Mouse (Mus musculus) frontal cortex, postnatal 10 days (tissue): ENCODE measurements around the gene Eml1.

Experiments
- DNase-seq, 2 experiments: peaks; one replicate each; pipeline ENCODE4 v3.0.0; 2022; ENCODE audit warnings: low spot score in 2 of 2, mixed read lengths in 1 of 2

The Eml1 gene

GRCm38 (mm10) chr12:108547251-108547875, 176.6 kb downstream of the Eml1 start:
- peak in 1 of 2 experiments; percentile 3 for DNase-seq

GRCm38 (mm10) chr12:108551731-108552130, 181.0 kb downstream of the Eml1 start:
- no peak for DNase-seq

- no peak for DNase-seq
These were observed 182.3 kb downstream of the Eml1 start for GRCm38 (mm10) chr12:108553079-108553478.

- DNase-seq, result peak; percentile 75 to 86
These were observed 183.5 kb downstream of the Eml1 start, which contains the start of gene Evl for GRCm38 (mm10) chr12:108554120-108554841. Evl (plus strand) TSS chr12:108554720.

- peak in 1 of 2 experiments; percentile 61 for DNase-seq
These were observed 184.3 kb downstream of the Eml1 start for GRCm38 (mm10) chr12:108554861-108555556.

- no peak for DNase-seq
These were observed 187.4 kb downstream of the Eml1 start for GRCm38 (mm10) chr12:108558194-108558593.

GRCm38 (mm10) chr12:108563238-108563637, 192.5 kb downstream of the Eml1 start:
- DNase-seq, result no peak

GRCm38 (mm10) chr12:108564910-108565506, 194.3 kb downstream of the Eml1 start:
- no peak for DNase-seq

GRCm38 (mm10) chr12:108579156-108579871, 208.6 kb downstream of the Eml1 start:
- DNase-seq, result no peak

GRCm38 (mm10) chr12:108583775-108584174, 213.0 kb downstream of the Eml1 start:
- DNase-seq, result no peak
